Mouse (Mus musculus) heart, embryonic 14.5 days (tissue): ENCODE measurements around the gene Pdhb. TPM values are rescaled to one million over a fixed set of nuclear protein-coding genes. Genes with fewer than 3 reads are reported as not detected.
"Not testable (repeated sequence)": the region's sequence is repeated elsewhere in the genome, so short reads cannot be mapped to it uniquely, and the experiment has no call there.

ENCODE experiments used
- ATAC-seq: fragments of 200-750 bp; cut with Nextera tagmentation; 2 replicates; pipeline ENCODE4 v1.8.0; 2017; ENCODE audit warnings: low read depth, moderate TSS enrichment; ENCODE audit not compliant: insufficient number of reproducible peaks, insufficient read depth, low FRiP score
- H3K27ac ChIP-seq, 2 experiments: fragments of 200-500 bp in 1 of 2; fragments of 300-500 bp in 1 of 2; sonication (generic) in 1 of 2; replicated peaks in 1 of 2; 2 replicates each; pipeline ENCODE4 v1.5.1; 2012 to 2014; ENCODE audit warnings: low read depth in 2 of 2, low read length in 2 of 2, control low read depth in 1 of 2, mild to moderate bottlenecking in 1 of 2, mixed read lengths in 1 of 2; ENCODE audit not compliant: control insufficient read depth in 1 of 2, insufficient read depth in 1 of 2
- H3K27me3 ChIP-seq: fragments of 300-500 bp; sonication (generic); 2 replicates; pipeline ENCODE4 v1.6.1; 2014; ENCODE audit warnings: mild to moderate bottlenecking, low read length, control low read depth; ENCODE audit not compliant: control insufficient read depth, insufficient read depth
- H3K36me3 ChIP-seq: fragments of 300-500 bp; sonication (generic); 2 replicates; pipeline ENCODE4 v1.6.1; 2014; ENCODE audit warnings: mild to moderate bottlenecking, control low read depth, low read length, mixed read lengths; ENCODE audit not compliant: control insufficient read depth, insufficient read depth
- H3K4me1 ChIP-seq, 2 experiments: fragments of 200-500 bp in 1 of 2; fragments of 300-500 bp in 1 of 2; sonication (generic) in 1 of 2; 2 replicates each; pipeline ENCODE4 v1.6.1; 2012 to 2014; ENCODE audit warnings: low read length in 2 of 2, control low read depth in 1 of 2, mixed read lengths in 1 of 2; ENCODE audit not compliant: control insufficient read depth in 2 of 2, insufficient read depth in 2 of 2
- H3K4me2 ChIP-seq: fragments of 300-500 bp; sonication (generic); 2 replicates; pipeline ENCODE4 v1.6.1; 2014; ENCODE audit warnings: mild to moderate bottlenecking, low read length
- H3K4me3 ChIP-seq, 2 experiments: fragments of 200-500 bp in 1 of 2; fragments of 300-500 bp in 1 of 2; sonication (generic) in 1 of 2; 2 replicates each; pipeline ENCODE4 v1.5.1; 2012 to 2014; ENCODE audit warnings: low read length in 2 of 2, mild to moderate bottlenecking in 2 of 2, control low read depth in 1 of 2, low read depth in 1 of 2, moderate library complexity in 1 of 2; ENCODE audit not compliant: control insufficient read depth in 1 of 2, insufficient read depth in 1 of 2
- H3K9ac ChIP-seq: fragments of 300-500 bp; sonication (generic); 2 replicates; pipeline ENCODE4 v1.6.1; 2014; ENCODE audit warnings: mild to moderate bottlenecking, low read length
- H3K9me3 ChIP-seq: fragments of 300-500 bp; sonication (generic); 2 replicates; pipeline ENCODE4 v1.6.1; 2016; ENCODE audit warnings: low read length, control low read depth; ENCODE audit not compliant: control insufficient read depth
- WGBS: fragments of 180-500 bp; shearing (Covaris S2); extraction: QIAGEN DNeasy Blood & Tissue Kit; methylation state at CpG from one replicate; pipeline ENCODE4 v1.1.7; 2014; 5-methylcytosine and 5-hydroxymethylcytosine counted together
- polyA plus RNA-seq: library from polyadenylated mRNA; unstranded; fragments of >200 nt; fragmentation: Nextera tagmentation; extraction: Ambion mirVana; gene quantifications from 2 replicates; pipeline ENCODE4 v1.2.1, GENCODE M21; 2014

Gene Pdhb
- polyA plus RNA-seq, 1 experiment from 2014 or later, result 588 TPM

- Histone ChIP-seq H3K4me3 (no peak overlapping the region), H3K9ac (no peak overlapping the region), H3K36me3 (no peaks in the 10 kb centered on the region), H3K27ac (no peak overlapping the region), H3K4me2 (no peak overlapping the region), H3K27me3 (no peaks in the 10 kb centered on the region), H3K4me1 (no peaks in the 10 kb centered on the region), H3K9me3 (no peaks in the 10 kb centered on the region)
- ATAC-seq, result no peak
- WGBS, result 88% methylated on average over 3 of the region's 3 CpGs
Observed at GRCm38 (mm10) chr14:8190556-8190955, 17.7 kb upstream of the Pdhb start.

GRCm38 (mm10) chr14:8186278-8187045 is 13.6 kb upstream of the Pdhb start:
- ATAC-seq, result no peak
- H3K9me3 ChIP-seq, result no peaks in the 10 kb centered on the region

GRCm38 (mm10) chr14:8183330-8183729 is 10.5 kb upstream of the Pdhb start:
- no peaks in the 10 kb centered on the region for H3K27me3 ChIP-seq
- no peaks in the 10 kb centered on the region for H3K36me3 ChIP-seq
- H3K4me2 ChIP-seq, result no peak overlapping the region
- H3K9ac ChIP-seq, result no peak overlapping the region
- H3K9me3 ChIP-seq, result no peaks in the 10 kb centered on the region
- H3K4me3 ChIP-seq, result no peak overlapping the region
- WGBS, result 65% methylated on average over 3 of the region's 3 CpGs
- H3K27ac ChIP-seq, result no peak overlapping the region
- H3K4me1 ChIP-seq, result no peaks in the 10 kb centered on the region
- ATAC-seq, result no peak

More at GRCm38 (mm10) chr14:8186278-8187045, 13.6 kb upstream of the Pdhb start:
- Histone ChIP-seq H3K4me3 (no peak overlapping the region), H3K36me3 (no peaks in the 10 kb centered on the region), H3K9ac (no peak overlapping the region), H3K27ac (no peak overlapping the region), H3K4me2 (no peak overlapping the region), H3K27me3 (no peaks in the 10 kb centered on the region), H3K4me1 (no peaks in the 10 kb centered on the region)
- 86% methylated on average over 6 of the region's 6 CpGs for WGBS

GRCm38 (mm10) chr14:8180371-8181035 is 7.7 kb upstream of the Pdhb start:
- no peak overlapping the region for H3K4me3 ChIP-seq
- no peak for ATAC-seq
- 56% methylated on average over 4 of the region's 4 CpGs for WGBS

GRCm38 (mm10) chr14:8176251-8176650 is 3.4 kb upstream of the Pdhb start:
- H3K9ac ChIP-seq, result no peak overlapping the region
- H3K27ac ChIP-seq, result no peak overlapping the region
- no peak overlapping the region for H3K4me3 ChIP-seq
- no peak overlapping the region for H3K4me2 ChIP-seq
- no peak for ATAC-seq
- no peaks in the 10 kb centered on the region for H3K9me3 ChIP-seq
- WGBS, result 64% methylated on average over 5 of the region's 5 CpGs
- no peaks in the 10 kb centered on the region for H3K27me3 ChIP-seq
- H3K36me3 ChIP-seq, result peaks cover under 1% of the 10 kb centered on the region; the same call in 1 of the 2 replicates
- peaks cover 3 to 7% of the 10 kb centered on the region in 2 experiments; a peak in 3 of 4 replicates for H3K4me1 ChIP-seq

More at GRCm38 (mm10) chr14:8180371-8181035, 7.7 kb upstream of the Pdhb start:
- no peak overlapping the region for H3K27ac ChIP-seq
- H3K4me2 ChIP-seq, result no peak overlapping the region
- no peaks in the 10 kb centered on the region for H3K4me1 ChIP-seq
- H3K9me3 ChIP-seq, result no peaks in the 10 kb centered on the region
- H3K9ac ChIP-seq, result no peak overlapping the region
- H3K36me3 ChIP-seq, result no peaks in the 10 kb centered on the region
- no peaks in the 10 kb centered on the region for H3K27me3 ChIP-seq

- WGBS, result 67% methylated on average over 5 of the region's 5 CpGs
- no peak for ATAC-seq
Observed at GRCm38 (mm10) chr14:8174634-8175033, 1.8 kb upstream of the Pdhb start.

GRCm38 (mm10) chr14:8173542-8174250 is 871 bp upstream of the Pdhb start:
- Histone ChIP-seq H3K27ac (peak overlapping the region; percentile 90 to 92), H3K4me3 (peak overlapping the region; percentile 48 to 97), H3K4me2 (peak overlapping the region; percentile 76), H3K36me3 (peaks cover 26% of the 10 kb centered on the region), H3K9ac (peak overlapping the region; percentile 66)
- not testable (repeated sequence) for H3K9me3 ChIP-seq, ATAC-seq, H3K4me1 ChIP-seq, H3K27me3 ChIP-seq
- WGBS, result 22% methylated on average over 5 of the region's 7 CpGs

More at GRCm38 (mm10) chr14:8174634-8175033, 1.8 kb upstream of the Pdhb start:
- Histone ChIP-seq H3K36me3 (peaks cover 16% of the 10 kb centered on the region), H3K4me1 (peaks cover 3 to 7% of the 10 kb centered on the region in 2 experiments; a peak in 3 of 4 replicates), H3K27ac (no peak overlapping the region), H3K4me3 (no peak overlapping the region), H3K9me3 (no peaks in the 10 kb centered on the region), H3K4me2 (no peak overlapping the region), H3K27me3 (no peaks in the 10 kb centered on the region), H3K9ac (no peak overlapping the region)
